Mouse (Mus musculus) CH12F3 (cell line): ENCODE data around the gene Tmem120b.

Experiments used
- in situ Hi-C: fragments of 300-500 bp; cut with MboI; formaldehyde crosslinking; loops from 2 replicates; pipeline ENCODE4 v1.14.3; 2020; ENCODE audit warnings: low sequenced_read_pairs

The Tmem120b gene

DNA sequence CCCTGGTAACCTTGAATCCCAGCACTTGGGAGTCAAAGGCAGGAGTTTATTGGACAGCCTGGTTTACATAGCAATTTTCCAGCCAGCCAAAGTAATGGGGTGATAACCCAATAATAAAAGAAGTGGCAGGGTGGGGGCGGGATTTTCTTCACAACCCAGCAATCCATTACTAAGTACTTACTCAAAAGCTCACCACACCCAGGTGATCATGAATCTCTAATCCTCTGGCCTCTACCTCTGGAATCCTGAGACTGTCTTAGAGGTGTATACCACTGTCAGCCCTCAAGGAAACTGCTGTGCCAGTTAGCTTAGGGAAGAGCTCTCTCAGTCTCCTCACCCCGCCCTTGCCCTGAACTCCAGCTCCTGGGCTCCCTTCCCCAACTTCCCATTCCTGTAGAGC is 18.3 kb downstream of the Tmem120b start:
- in situ Hi-C loops: no loop called here

DNA sequence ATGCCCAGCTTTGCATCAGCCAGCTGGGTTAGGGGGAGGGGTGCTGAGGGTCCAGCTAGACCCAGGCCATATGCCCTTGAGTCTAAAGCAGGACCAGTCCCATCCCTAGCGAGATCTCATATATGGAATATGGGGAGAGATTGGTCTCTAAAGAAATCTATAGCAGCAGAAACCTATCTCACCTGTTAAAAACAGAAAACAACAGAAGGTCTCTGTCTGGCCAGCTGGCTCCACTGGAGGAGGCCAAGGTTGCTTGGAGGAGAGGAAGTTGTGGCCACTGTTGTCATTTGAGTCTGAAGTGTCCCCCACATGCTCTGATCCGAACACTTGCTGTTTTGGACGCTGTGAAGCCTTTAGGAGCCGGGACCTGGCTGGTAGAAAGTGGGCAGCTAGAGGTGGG is 20.6 kb downstream of the Tmem120b start:
- in situ Hi-C loops: no loop called here

DNA sequence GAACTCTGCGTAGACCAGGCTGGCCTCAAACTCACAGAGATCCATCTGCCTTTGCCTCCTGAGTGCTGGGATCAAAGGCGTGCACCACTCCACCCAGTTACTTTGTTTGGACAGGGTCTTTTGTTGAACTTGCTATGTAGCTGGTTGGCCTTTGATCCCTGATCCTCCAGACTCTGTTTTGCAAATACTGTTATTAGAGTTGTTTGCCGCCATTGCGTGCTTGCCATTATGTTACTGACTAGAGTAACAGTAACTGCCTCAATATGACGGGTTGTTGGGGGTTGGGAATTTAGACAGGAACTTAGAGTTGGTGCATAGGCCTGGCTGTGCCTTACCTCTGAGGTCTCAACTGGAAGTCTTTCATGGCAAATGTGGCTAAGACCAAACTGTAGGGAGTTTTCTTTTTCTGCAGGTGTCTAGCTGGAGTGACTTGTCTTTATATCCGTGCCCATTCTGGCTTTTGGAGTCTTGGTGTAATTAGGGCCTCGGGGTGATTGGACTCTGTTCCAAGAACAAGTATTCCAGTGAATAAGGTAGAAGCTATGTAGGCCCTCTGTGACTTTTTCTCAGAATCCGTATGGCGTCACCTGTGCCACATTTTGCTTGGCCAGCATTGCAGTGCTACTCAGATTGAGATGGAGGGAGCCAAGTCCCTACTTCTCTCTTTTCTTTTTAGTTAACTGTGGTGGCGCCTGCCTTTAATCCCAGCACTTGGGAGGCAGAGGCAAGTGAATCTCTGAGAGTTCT is 22.5 kb downstream of the Tmem120b start:
- in situ Hi-C loops: no loop called here

DNA sequence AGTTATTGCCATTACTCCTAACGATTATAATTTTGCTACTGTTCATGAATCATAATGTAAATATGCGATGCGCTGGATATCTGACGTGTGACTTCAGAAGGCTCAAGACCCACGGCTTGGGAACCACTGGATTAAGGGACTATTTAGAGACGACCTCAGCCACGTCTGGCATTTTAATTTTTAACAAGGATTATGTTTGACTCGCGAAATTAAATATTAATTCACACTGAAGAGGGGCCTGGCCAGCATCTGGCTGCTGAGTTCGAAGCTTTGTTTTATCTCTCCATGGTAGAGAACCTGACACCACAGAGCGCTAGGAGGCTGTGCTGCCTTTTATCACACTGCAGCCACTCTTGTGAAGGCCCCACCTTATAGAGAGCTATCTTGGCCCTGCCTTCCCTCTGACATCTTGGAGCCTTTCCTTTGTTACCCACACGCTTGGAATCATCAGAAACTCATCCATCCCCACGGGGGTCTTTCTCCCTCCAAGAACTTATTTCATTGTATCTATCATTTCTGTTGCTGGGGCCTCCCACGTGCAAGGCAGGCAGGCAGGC is 24.9 kb downstream of the Tmem120b start:
- in situ Hi-C loops: no loop called here

DNA sequence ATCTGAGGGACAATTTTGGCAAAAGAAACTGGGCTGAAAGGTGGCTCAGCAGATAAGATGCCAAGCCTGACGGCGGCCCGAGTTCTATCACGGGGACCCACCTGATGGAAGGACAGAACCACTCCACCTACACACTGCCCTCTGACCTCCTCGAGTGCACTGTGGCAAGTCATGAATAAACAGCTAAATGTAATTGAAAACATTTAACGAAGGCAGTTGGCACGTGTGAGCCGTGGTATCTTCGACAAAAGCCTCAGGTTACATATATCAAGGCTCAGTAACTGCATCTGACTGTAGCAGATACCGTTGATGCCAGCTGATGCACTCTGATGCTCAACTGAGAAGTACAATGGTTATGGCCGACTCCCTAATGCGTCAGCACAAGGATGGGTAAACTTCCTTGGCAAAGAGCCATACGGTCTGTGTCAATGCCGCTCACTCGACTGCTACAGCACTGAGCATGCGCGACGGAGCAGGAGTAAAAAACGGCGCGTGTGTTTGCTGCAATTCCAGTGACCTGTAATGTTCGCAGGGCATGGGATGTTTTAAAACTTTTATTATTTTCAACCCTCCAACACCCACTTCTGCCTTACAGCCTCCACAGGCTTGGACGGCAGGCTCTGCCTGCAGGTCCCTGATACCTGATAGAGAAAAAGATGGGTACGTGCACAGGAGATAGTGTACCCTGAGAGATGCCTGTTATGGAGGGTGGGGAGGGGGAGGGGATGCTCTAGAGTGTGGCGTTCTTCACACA is 26.2 kb downstream of the Tmem120b start:
- in situ Hi-C loops: no loop called here

DNA sequence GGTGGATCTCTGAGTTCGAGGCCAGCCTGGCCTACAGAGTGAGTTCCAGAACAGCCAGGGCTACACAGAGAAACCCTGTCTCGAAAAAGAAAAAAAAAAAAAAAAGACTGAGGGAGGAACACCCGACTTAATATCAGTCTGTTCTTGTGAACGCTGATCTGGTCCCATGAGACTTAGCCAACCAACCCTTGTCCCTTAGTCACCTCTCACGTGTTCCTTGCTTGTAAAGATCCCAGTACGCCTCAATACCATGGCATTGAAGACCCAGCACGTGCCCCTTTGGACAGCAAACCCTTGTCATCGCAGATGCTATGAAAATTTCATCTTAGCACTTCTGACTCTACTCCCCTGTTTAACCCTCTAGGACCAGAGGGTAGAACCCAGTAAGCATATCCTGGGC is 28.1 kb downstream of the Tmem120b start:
- in situ Hi-C loops: no loop called here

DNA sequence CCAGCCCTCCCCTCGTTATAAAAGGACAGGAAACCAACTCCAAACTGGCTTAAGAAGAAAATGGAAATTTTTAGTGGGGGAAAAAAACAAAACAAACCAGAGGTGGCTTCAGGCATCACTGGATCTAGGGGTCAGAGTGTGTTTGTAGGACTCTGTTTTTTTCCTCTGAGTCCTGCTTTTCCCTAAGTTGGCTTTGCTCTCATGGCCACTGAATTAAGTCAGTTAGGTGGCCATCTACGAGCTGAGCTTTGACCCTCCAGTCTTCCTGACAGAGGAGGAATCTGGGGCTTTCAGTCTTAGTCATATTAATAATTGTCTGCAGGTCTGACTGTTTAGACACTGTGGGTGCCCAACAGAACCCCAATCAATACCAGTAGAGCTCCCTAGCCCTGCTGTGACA is 30.3 kb downstream of the Tmem120b start:
- in situ Hi-C loops: no loop called here

DNA sequence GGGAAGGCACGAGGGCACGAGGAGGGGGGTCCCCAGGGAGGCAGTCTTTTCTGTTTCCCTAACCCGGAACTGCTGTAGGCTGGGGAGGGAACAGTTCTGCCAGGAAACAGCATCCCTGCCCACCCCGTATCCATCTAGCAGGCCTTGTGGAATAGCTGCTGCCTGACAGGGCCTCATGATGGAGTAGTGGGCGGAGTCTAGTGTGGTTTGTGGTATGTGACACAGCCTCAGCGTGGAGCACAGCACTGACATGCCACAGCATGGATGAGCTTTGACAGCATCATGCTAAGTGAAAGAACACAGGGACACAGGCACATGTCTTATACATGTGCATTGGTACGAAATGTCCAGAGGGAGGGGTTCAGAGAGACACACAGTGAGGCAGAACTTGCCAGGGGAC is 34.2 kb downstream of the Tmem120b start:
- in situ Hi-C loops: no loop called here

DNA sequence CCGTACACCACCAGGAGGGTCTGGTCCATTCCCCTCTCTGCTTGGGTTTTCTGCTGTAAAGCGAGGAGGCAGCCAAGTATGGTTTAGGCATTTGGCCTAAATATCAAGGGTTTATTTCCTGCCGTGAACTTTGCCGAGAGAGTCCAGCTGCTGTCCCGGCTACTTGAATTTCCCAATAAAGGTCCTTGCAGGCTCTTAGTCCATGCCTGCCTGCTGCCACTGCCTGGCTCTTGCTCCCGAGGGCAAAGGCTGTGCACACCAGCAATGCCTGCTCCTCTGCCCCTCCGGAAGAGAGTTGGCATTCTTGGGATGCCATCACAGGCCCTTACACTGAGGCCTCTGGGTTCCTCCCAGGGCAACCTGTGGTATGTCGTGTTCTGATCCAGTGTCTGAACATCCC is 35.3 kb downstream of the Tmem120b start:
- in situ Hi-C loops: no loop called here

DNA sequence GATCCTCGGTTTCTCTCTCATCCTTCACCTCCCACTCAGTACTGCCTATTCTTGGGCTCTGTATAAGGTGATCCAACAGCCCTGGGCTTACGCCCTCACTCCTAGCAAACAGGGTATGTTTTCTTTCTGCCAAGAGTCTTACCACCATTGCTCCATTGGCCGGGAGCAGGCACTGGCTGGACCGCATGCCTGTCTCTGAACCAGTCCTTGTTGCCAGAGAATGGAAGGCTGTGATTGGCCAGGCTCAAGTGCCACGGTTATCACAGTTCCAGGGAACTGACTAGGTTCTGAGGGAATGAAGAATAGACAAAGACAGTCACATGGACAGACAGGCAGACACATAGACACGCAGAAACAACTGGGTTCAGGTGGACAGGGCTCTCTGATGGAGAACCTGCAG is 36.6 kb downstream of the Tmem120b start:
- in situ Hi-C loops: no loop called here

DNA sequence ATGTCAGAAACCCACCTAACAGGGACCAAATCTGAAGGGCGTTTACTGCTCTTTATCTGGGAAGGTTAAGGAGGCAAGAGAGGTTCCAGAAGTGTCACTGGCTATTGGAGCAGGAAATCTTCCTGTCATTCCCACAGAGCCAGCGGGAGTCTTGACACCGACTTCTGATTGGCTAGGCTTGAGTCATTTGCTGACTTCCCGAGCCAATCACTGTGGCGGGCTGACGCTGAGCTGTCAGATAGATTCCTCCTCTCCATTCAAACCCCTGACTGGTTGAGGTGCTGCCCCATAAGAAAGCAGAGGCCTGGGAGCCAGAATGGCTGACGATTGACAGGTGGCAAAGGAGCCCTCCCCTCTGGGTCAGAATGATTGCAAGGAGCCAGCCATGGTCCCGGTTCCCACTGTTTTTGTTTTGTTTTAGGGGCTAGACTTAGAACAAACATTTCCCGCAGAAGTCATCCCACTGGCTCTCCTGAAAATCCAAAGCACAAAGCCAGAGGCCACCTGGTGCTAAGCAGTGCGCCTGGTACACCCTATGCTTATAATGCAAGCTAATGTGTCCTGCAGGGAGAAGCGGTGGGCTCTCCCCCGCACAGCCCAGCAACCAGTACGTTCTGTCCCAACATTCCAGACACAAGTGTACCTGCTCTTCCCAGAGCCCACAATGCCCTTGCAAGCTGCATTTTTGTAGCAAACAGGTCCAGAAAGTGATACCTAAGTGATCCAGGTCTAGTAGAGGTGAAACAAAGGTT is 41.4 kb downstream of the Tmem120b start:
- in situ Hi-C loops: no loop called here

DNA sequence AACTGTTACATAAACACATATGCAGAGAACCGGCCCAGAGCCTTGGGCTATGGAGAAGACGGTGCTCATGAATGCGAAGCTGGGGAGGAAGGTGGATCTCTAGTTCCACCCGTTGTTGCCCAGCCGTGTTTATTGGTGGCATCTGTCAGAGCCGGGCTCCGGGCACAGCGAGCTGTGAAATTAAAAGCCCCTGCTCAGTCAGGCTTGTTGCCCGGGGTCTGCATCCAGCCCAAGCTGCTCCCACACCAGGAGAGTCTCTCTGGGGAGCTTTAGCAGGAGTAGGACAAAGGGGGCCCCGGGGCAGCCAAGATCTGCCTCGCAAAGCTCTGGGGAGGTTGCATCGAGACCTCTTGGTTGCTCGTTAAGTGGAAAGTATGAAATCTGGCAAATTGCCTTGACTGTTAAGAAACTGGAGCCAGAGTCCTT is 42.1 kb downstream of the Tmem120b start:
- in situ Hi-C loops: no loop called here

DNA sequence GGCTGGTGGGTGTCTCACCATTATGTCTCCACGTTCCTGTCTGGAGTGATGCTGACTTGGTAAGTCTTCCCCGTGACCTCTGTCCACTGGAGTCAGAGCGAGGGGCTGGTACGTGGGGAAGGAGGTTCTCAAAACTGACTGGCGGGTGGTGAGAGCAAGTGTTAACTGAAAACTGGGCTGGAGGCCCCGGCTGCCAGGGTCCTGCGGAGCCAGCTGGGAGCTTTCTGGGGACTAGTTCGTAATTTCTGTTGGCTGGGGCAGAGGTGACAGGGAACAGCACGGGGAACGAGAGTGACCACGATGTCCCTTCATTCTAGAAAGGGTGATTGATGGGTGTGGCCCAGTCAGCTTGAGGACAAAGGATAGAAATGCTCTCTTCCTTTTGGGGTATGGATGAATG is 45.9 kb downstream of the Tmem120b start:
- in situ Hi-C loops: no loop called here

DNA sequence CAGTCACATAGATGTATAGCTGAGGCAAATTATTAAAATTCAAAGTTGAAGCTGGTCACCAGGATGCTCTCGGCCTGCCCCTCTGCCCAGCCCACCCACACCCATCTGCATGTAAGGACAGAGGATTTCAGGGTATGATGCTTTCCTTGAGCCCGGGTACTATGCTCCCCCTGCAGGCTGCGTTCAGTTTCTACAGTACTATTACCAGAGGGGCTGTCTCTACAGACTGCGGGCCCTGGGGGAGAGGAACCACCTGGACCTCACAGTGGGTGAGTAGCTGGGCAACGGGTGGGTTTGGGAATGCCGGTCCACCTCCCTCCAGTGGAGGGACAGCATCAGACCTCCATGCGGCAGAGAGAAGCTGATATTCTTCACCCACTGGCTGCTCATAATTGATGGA is 46.7 kb downstream of the Tmem120b start:
- in situ Hi-C loops: no loop called here

DNA sequence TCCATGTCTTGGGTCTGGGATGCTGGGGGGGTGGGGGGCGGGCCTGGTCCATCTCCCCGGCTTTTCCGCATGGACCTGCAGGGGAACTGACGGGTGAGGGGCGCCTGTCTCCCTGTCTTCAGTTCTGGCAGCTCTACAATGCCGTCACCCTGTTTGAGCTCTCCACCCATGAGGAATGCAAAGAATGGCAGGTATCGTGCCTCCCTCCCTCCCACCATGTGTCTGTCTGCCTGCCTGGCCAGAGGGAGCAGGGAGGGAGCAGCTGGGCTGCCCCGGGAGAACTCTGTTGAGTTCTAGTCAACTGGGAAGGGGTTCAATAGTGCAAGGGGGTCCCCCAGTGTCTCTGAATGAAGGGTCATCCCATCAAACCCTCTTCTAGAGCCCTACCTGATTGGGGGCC is 47.9 kb downstream of the Tmem120b start:
- in situ Hi-C loops: no loop called here

DNA sequence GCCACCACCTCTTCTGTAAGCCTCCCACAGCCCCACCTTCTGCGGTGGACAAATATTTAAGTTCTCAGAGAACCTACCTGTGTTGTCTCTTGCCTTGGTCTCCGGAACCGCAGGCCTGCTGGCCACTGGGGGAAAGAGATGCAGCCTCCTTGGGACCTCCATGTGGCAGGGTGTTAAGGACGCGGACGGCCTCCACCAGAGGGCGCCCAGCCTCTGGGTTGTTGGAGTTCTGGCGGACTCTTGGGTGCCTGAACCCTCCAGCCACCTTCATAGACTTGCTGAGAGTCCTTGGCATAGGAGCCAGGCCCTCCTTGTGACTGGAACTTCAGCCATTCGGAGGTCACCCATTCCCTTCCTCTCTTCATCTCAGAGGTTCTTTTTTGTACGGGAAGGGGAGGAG is 49.0 kb downstream of the Tmem120b start:
- in situ Hi-C loops: no loop called here

DNA sequence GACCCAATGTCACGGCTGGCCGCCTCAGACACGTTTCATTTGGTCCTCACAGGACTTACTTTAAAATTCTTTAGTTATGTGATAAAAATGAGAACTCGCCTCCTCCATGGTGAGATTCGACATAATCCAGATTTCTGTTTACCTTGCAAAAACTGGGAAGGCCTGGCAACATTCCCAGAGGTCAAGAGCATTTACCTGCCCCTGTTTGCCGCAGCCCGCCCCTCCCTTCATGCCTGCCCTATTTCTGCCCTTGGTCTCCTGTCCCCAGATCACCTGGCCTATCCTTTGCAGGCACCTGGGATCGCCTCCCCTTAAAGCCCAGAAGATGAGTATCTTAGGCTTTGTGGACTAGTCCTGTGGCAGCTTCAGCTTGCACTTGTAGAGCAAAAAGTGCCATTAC is 49.6 kb downstream of the Tmem120b start:
- in situ Hi-C loops: no loop called here

DNA sequence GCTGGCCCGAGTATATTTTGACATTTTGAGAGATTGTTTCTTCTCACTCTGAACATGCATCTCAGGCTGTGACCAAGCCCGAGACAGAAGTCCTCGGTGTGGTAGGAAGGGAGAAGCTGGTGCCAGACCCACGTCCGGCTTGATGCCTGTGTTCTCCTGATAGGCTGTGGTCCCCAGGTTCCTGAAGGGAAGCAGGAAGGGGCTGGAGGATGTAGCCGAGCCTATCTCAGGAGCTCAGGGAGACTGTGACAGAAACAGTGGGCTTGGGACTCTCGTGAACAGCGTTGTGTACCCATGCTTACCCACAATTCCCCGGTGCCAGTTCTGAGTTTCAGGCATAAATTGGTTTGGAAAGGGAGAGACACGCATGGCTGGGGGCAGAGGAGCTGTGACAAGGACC is 50.6 kb downstream of the Tmem120b start:
- in situ Hi-C loops: no loop called here

DNA sequence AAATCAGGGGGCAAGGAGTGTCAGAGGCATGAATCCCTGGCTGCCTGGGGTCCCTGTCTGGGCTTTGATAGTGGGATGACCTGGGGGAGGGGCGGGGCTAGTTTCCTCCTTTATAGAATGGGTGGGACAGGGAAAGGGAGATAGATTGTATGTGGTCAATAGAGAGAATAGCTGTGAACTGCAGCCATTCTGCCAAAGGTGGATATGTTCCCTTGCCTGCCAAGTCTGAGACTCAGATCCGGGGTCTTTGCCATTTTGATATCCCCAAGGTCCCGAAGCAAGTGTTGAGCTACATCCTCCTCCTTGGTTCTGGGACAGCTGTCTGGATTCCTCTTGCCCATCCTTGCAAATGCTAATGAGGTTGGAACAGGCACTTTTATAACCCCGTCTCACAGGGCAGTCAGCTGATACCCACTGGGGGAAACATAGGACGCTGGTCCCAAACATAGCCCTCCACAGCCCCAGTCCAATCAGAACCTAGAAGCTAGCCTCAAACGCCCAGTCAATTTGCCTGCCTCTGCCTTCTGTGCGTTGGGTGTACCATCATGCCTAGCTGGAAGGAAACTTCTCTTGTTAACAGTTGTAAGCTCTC is 52.5 kb downstream of the Tmem120b start:
- in situ Hi-C loops: no loop called here

DNA sequence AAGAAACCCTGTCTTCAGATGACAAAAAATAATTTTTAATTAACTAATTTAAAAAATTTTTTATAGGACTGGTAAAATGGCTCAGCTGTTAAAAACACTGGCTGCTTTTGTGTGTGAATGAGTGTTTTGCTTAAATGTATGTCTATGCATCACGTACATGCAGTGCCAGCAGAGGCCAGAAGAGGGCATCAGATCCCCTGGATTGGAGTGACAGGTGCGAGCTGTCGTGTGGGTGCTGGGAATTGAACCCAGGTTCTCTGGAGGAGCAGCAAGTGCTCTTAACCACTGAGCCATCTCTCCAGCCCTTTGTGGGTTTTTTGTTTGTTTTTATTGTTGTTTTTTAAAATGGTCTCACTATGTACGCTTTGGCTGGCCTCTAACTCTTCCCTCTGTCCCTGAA is 54.0 kb downstream of the Tmem120b start:
- in situ Hi-C loops: no loop called here

DNA sequence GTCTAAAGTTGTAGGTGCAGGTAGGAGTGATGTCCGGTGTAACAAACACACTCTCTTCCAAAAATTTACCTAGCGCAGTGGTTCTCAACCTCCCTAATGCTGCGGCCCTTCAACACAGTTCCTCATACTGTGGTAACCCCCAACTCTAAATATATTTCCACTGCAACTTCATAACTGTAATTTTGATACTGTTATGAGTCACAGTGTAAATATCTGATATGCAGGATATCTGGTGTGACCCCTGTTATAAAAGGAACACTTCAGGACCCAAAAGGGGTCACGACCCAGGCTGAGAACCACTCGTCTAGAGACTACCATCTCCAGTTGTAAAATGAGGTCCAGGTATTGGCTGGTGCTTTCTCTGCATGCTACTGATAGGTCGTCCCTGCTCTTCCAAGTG is 56.9 kb downstream of the Tmem120b start:
- in situ Hi-C loops: no loop called here
